Mouse (Mus musculus) hindbrain, embryonic 15.5 days (tissue): ENCODE measurements around the gene Ptprc. TPM values are rescaled to one million over a fixed set of nuclear protein-coding genes. Genes with fewer than 3 reads are reported as not detected.

Source experiments
- ATAC-seq: fragments of 200-750 bp; cut with Nextera tagmentation; 2 replicates; pipeline ENCODE4 v1.8.0; 2017; ENCODE audit warnings: low read depth, moderate number of reproducible peaks, moderate TSS enrichment; ENCODE audit not compliant: low FRiP score
- H3K27ac ChIP-seq: fragments of 300-500 bp; sonication (generic); replicated peaks from 2 replicates; pipeline ENCODE4 v1.5.1; 2015; ENCODE audit warnings: mild to moderate bottlenecking, inconsistent platforms
- H3K27me3 ChIP-seq: fragments of 300-500 bp; sonication (generic); 2 replicates; pipeline ENCODE4 v1.6.1; 2015; ENCODE audit warnings: control low read depth, inconsistent platforms
- H3K36me3 ChIP-seq: fragments of 300-500 bp; sonication (generic); 2 replicates; pipeline ENCODE4 v1.6.1; 2015; ENCODE audit warnings: control low read depth, inconsistent platforms
- H3K4me1 ChIP-seq: fragments of 300-500 bp; sonication (generic); replicated peaks from 2 replicates; pipeline ENCODE4 v1.6.1; 2015; ENCODE audit warnings: control low read depth, inconsistent platforms
- H3K4me2 ChIP-seq: fragments of 300-500 bp; sonication (generic); 2 replicates; pipeline ENCODE4 v1.6.1; 2015; ENCODE audit warnings: moderate library complexity, mild to moderate bottlenecking, inconsistent platforms
- H3K4me3 ChIP-seq: fragments of 300-500 bp; sonication (generic); 2 replicates; pipeline ENCODE4 v1.5.1; 2015; ENCODE audit warnings: mild to moderate bottlenecking, inconsistent platforms
- H3K9ac ChIP-seq: fragments of 300-500 bp; sonication (generic); 2 replicates; pipeline ENCODE4 v1.6.1; 2015; ENCODE audit warnings: inconsistent platforms
- H3K9me3 ChIP-seq: fragments of 300-500 bp; sonication (generic); 2 replicates; pipeline ENCODE4 v1.6.1; 2016; ENCODE audit warnings: control low read depth, inconsistent platforms
- WGBS: fragments of 180-500 bp; shearing (Covaris S2); methylation state at CpG from one replicate; pipeline ENCODE4 v1.1.7; 2015; 5-methylcytosine and 5-hydroxymethylcytosine counted together
- polyA plus RNA-seq: library from polyadenylated mRNA; unstranded; fragments of >200 nt; fragmentation: Nextera tagmentation; extraction: Ambion mirVana; gene quantifications from 2 replicates; pipeline ENCODE4 v1.2.1, GENCODE M21; 2015

Gene Ptprc
- polyA plus RNA-seq, 1 experiment from 2014 or later: 0.93 TPM

GRCm38 (mm10) chr1:138145148-138145547 is 30.4 kb downstream of the Ptprc start:
- no peak for ATAC-seq
- Histone ChIP-seq H3K9ac (no peak overlapping the region), H3K27me3 (no peaks in the 10 kb centered on the region), H3K4me3 (no peak overlapping the region), H3K4me1 (no peaks in the 10 kb centered on the region), H3K27ac (no peak overlapping the region), H3K9me3 (no peaks in the 10 kb centered on the region), H3K4me2 (no peak overlapping the region), H3K36me3 (no peaks in the 10 kb centered on the region)
- 88% methylated on average over 3 of the region's 3 CpGs for WGBS

DNA sequence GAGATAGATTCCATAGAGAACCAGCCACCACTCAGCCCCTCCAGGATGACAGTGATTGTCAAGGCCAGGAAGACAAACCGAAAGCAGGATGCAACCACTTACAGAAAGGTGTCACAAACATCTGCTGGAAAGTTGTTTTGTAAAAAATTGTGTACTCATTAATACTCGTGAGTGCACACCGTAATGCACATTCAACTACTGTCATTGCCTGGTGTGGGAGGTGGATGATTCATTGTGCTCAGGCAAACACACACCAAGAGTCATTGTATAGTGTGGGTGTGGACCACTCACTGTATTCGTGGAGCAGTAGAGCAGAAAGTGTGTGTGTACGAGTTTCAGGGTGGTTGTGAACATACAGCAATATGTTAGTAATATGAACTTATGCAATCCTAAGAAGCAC is 31.1 kb downstream of the Ptprc start:
- Histone ChIP-seq H3K9ac (no peak overlapping the region), H3K4me3 (no peak overlapping the region), H3K4me2 (no peak overlapping the region), H3K27ac (no peak overlapping the region), H3K4me1 (no peaks in the 10 kb centered on the region), H3K36me3 (no peaks in the 10 kb centered on the region), H3K9me3 (no peaks in the 10 kb centered on the region), H3K27me3 (no peaks in the 10 kb centered on the region)
- ATAC-seq: no peak
- 88% methylated on average over 5 of the region's 5 CpGs for WGBS

DNA sequence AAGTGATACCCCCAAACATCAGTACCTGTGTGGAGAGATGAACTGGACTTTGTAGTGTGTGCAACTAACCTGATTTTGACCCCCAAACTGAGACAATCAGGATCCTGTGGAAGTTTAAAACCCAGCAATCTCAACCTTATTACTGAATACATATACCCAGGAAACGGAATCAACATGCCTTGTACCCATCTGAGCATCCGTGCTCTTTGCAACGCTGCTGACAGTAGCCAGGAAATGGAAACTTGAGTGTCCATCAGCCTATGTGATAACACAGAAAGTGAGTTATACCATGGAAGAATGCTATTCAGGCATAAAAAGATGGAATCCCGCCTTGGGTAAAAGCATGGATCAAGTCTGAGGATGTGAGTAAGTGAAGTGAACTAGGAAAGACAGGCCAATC is 34.7 kb downstream of the Ptprc start:
- Histone ChIP-seq H3K4me3 (no peak overlapping the region), H3K27ac (no peak overlapping the region), H3K4me2 (no peak overlapping the region), H3K27me3 (no peaks in the 10 kb centered on the region), H3K36me3 (no peaks in the 10 kb centered on the region), H3K9ac (no peak overlapping the region), H3K4me1 (0 out of 2 replicates have a peak, but pooled peaks cover 3% of the 10 kb centered on the region), H3K9me3 (no peaks in the 10 kb centered on the region)
- WGBS: 91% methylated on average over 4 of the region's 4 CpGs
- no peak for ATAC-seq

DNA sequence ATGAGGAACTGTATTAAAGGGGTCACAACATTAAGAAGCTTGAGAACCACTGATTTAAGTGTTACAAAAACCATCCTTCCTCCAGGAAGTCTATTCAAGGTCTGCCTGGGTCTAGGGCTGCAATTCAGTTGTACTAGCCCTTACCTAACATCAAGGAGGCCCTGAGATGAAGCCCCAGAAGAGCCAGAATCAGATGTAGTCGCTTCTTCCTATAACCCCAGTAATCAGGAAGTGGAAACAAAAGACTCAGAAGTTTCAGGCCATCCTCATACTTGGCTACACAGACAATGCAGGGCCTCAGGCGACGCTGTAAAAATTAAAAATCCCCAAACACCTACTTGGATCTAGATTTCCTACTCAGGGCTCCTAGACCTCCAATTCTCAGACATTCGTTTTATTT is 37.8 kb downstream of the Ptprc start:
- H3K27me3 ChIP-seq: no peaks in the 10 kb centered on the region
- no peak overlapping the region for H3K4me3 ChIP-seq
- H3K4me2 ChIP-seq: no peak overlapping the region
- WGBS: 94% methylated on average over 4 of the region's 4 CpGs
- peaks cover 7% of the 10 kb centered on the region; the same call in 1 of the 2 replicates for H3K4me1 ChIP-seq
- no peaks in the 10 kb centered on the region for H3K36me3 ChIP-seq
- no peak for ATAC-seq
- no peak overlapping the region for H3K9ac ChIP-seq
- no peaks in the 10 kb centered on the region for H3K9me3 ChIP-seq
- H3K27ac ChIP-seq: no peak overlapping the region

- 96% methylated on average over 6 of the region's 6 CpGs for WGBS
- Histone ChIP-seq H3K9me3 (no peaks in the 10 kb centered on the region), H3K4me1 (peaks cover 7% of the 10 kb centered on the region; the same call in 1 of the 2 replicates), H3K4me2 (no peak overlapping the region), H3K36me3 (no peaks in the 10 kb centered on the region), H3K4me3 (no peak overlapping the region), H3K27me3 (no peaks in the 10 kb centered on the region), H3K27ac (no peak overlapping the region), H3K9ac (no peak overlapping the region)
- no peak for ATAC-seq
Observed at GRCm38 (mm10) chr1:138137024-138137577, 38.4 kb downstream of the Ptprc start.

DNA sequence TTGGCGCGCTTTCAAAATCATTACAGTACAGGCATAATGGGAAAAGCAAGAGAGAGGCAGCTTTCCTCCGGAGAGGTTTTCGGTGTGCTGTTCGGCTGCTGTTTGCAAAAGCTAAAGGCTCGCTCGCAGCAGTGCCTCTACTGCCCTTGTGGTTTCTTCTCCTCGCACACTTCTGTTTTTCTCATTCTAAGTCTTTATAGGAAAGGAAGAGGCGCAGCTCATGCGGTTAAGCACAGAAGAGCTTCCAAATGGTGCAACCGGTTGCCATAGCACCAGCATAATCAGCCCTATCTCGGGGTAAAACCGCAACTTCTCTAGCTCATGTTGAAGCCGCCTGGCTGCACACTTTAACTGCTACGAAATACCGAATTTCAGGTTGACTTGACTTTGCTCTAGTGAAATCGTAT is 39.1 kb downstream of the Ptprc start:
- no peaks in the 10 kb centered on the region for H3K27me3 ChIP-seq

DNA sequence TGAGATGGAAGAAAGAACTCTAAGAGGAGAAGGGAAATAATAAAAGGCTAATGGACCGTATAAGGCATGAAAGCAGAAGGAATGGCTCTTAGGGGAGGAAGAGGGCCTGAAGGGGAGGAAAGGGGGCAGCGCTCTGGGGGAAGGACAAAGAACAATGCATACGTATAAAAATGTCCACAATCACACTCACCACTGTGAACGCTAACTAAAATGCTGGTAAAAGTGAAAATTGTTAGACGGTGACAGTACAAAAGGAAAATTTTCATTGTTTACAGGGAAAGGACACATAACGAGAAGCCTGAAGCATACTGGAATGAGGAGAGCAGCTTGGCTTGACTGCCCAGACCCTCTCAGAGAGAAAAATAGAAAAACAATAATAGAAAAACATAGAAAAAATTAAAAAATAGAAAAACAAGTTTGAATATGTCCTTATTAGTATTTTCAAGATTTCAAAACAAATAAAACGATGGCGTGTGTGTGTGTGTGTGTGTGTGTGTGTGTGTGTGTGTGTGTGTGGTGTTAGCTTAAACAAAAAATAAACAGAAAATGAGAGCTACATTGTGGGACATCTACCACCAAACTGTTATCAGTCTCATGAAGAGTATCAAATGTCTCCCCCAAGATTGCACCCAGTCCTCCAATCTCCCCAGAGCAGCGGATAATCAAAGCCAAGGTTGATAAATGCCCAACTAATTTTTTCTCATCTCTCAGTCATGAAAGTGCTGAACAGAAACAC is 39.7 kb downstream of the Ptprc start:
- peak overlapping the region; percentile 64 for H3K4me2 ChIP-seq
- 29% methylated on average over 9 of the region's 9 CpGs for WGBS
- no peaks in the 10 kb centered on the region for H3K9me3 ChIP-seq
- H3K9ac ChIP-seq: peak overlapping the region; percentile 28; the same call in 1 of the 2 replicates
- no peaks in the 10 kb centered on the region for H3K36me3 ChIP-seq
- H3K4me3 ChIP-seq: peak overlapping the region; percentile 42
- H3K27ac ChIP-seq: peak overlapping the region; percentile 74
- peaks cover 7% of the 10 kb centered on the region; the same call in 1 of the 2 replicates for H3K4me1 ChIP-seq
- no peaks in the 10 kb centered on the region for H3K27me3 ChIP-seq
- no peak for ATAC-seq

More for the DNA sequence above, 39.1 kb downstream of the Ptprc start:
- H3K36me3 ChIP-seq: no peaks in the 10 kb centered on the region
- 9% methylated on average over 17 of the region's 17 CpGs for WGBS
- H3K27ac ChIP-seq: peak overlapping the region; percentile 74
- H3K9ac ChIP-seq: peak overlapping the region; percentile 28; the same call in 1 of the 2 replicates
- peak; percentile 90 for ATAC-seq
- peak overlapping the region; percentile 42 for H3K4me3 ChIP-seq
- peaks cover 7% of the 10 kb centered on the region; the same call in 1 of the 2 replicates for H3K4me1 ChIP-seq
- no peaks in the 10 kb centered on the region for H3K9me3 ChIP-seq
- peak overlapping the region; percentile 64 for H3K4me2 ChIP-seq

GRCm38 (mm10) chr1:138135117-138135516 is 40.4 kb downstream of the Ptprc start:
- no peak overlapping the region for H3K9ac ChIP-seq
- peaks cover 7% of the 10 kb centered on the region; the same call in 1 of the 2 replicates for H3K4me1 ChIP-seq
- ATAC-seq: no peak
- H3K4me3 ChIP-seq: no peak overlapping the region
- no peaks in the 10 kb centered on the region for H3K27me3 ChIP-seq
- no peak overlapping the region for H3K27ac ChIP-seq
- H3K9me3 ChIP-seq: no peaks in the 10 kb centered on the region
- H3K4me2 ChIP-seq: no peak overlapping the region
- H3K36me3 ChIP-seq: no peaks in the 10 kb centered on the region

DNA sequence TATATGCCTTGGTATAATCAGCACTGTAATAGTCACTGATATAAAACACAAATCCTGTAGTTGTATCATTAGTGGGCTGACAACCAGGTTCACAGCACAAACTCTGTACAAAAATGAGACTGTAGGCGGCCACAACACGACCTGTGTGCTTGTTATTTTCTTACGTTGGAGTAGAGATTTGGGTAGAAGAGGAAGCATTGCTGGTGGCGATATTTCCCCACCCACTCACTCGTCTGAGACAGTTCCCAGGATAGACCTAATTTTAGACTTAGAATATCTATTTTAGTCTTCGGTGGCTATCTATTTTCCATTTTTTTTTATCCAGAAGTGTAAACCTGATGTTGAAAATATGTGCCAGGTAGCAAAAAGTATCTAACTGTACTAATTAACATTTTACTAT is 41.2 kb downstream of the Ptprc start:
- H3K27ac ChIP-seq: no peak overlapping the region
- H3K4me2 ChIP-seq: no peak overlapping the region
- WGBS: 87% methylated on average over 6 of the region's 6 CpGs
- no peak for ATAC-seq
- no peaks in the 10 kb centered on the region for H3K36me3 ChIP-seq
- no peak overlapping the region for H3K9ac ChIP-seq
- no peaks in the 10 kb centered on the region for H3K9me3 ChIP-seq
- no peaks in the 10 kb centered on the region for H3K27me3 ChIP-seq
- H3K4me3 ChIP-seq: no peak overlapping the region
- H3K4me1 ChIP-seq: peaks cover 7% of the 10 kb centered on the region; the same call in 1 of the 2 replicates

- H3K27me3 ChIP-seq: no peaks in the 10 kb centered on the region
- ATAC-seq: no peak
- no peaks in the 10 kb centered on the region for H3K36me3 ChIP-seq
- no peak overlapping the region for H3K4me2 ChIP-seq
- no peak overlapping the region for H3K27ac ChIP-seq
- peaks cover 7% of the 10 kb centered on the region; the same call in 1 of the 2 replicates for H3K4me1 ChIP-seq
- 71% methylated on average over 2 of the region's 2 CpGs for WGBS
- no peak overlapping the region for H3K9ac ChIP-seq
- no peaks in the 10 kb centered on the region for H3K9me3 ChIP-seq
- H3K4me3 ChIP-seq: no peak overlapping the region
Observed at GRCm38 (mm10) chr1:138131739-138132138, 43.8 kb downstream of the Ptprc start.

- 38% methylated on average over 4 of the region's 4 CpGs for WGBS
- Histone ChIP-seq H3K36me3 (no peaks in the 10 kb centered on the region), H3K4me1 (no peaks in the 10 kb centered on the region), H3K27me3 (no peaks in the 10 kb centered on the region), H3K4me3 (no peak overlapping the region), H3K27ac (no peak overlapping the region), H3K9ac (no peak overlapping the region), H3K4me2 (no peak overlapping the region), H3K9me3 (no peaks in the 10 kb centered on the region)
- ATAC-seq: no peak
Observed at GRCm38 (mm10) chr1:138130145-138130544, 45.4 kb downstream of the Ptprc start.

- WGBS: 61% methylated on average over 8 of the region's 8 CpGs
Observed at GRCm38 (mm10) chr1:138126843-138127242, 48.7 kb downstream of the Ptprc start.

More at GRCm38 (mm10) chr1:138126843-138127242, 48.7 kb downstream of the Ptprc start:
- H3K4me2 ChIP-seq: no peak overlapping the region
- H3K27ac ChIP-seq: no peak overlapping the region
- ATAC-seq: no peak
- no peaks in the 10 kb centered on the region for H3K36me3 ChIP-seq
- H3K9ac ChIP-seq: no peak overlapping the region
- no peaks in the 10 kb centered on the region for H3K9me3 ChIP-seq
- H3K4me1 ChIP-seq: no peaks in the 10 kb centered on the region
- H3K27me3 ChIP-seq: no peaks in the 10 kb centered on the region
- no peak overlapping the region for H3K4me3 ChIP-seq
